Mouse (Mus musculus): ENCODE measurements around the gene Sf3b1. TPM values are rescaled to one million over a fixed set of nuclear protein-coding genes. Genes with fewer than 3 reads are reported as not detected.

Gene Sf3b1
- polyA plus RNA-seq, 1 experiment from 2014 or later = 234 TPM

- no peak overlapping the region for H3K9ac ChIP-seq (ENCODE audit: low read depth, low read length)
- H3K36me3 ChIP-seq (ENCODE audit: control insufficient read depth, insufficient read depth, low read length) = no peaks in the 10 kb centered on the region
- H3K4me1 ChIP-seq (ENCODE audit: control insufficient read depth, insufficient read depth, low read length) = no peaks in the 10 kb centered on the region
- H3K4me2 ChIP-seq = no peak overlapping the region
- no peak overlapping the region for H3K4me3 ChIP-seq (ENCODE audit: low read depth, low read length)
- no peak for ATAC-seq (replicated peaks; ENCODE audit: insufficient number of reproducible peaks, low FRiP score, low TSS enrichment)
- 82% methylated on average over 4 of the region's 4 CpGs for WGBS (ENCODE audit: insufficient replicate concordance)
- H3K27me3 ChIP-seq (ENCODE audit: control insufficient read depth, insufficient read depth, low read length) = no peaks in the 10 kb centered on the region
- H3K27ac ChIP-seq (ENCODE audit: low read depth, low read length) = no peak overlapping the region
- H3K9me3 ChIP-seq (replicated peaks; ENCODE audit: control insufficient read depth, low read length) = peaks cover 6% of the 10 kb centered on the region
Observed at GRCm38 (mm10) chr1:55041691-55042090, 14.4 kb upstream of the Sf3b1 start.

- Histone ChIP-seq H3K9me3 (replicated peaks; ENCODE audit: control insufficient read depth, low read length) (peaks cover 6% of the 10 kb centered on the region), H3K36me3 (ENCODE audit: control insufficient read depth, insufficient read depth, low read length) (no peaks in the 10 kb centered on the region), H3K9ac (ENCODE audit: low read depth, low read length) (no peak overlapping the region), H3K27me3 (ENCODE audit: control insufficient read depth, insufficient read depth, low read length) (no peaks in the 10 kb centered on the region), H3K4me3 (ENCODE audit: low read depth, low read length) (no peak overlapping the region), H3K4me1 (ENCODE audit: control insufficient read depth, insufficient read depth, low read length) (no peaks in the 10 kb centered on the region), H3K27ac (ENCODE audit: low read depth, low read length) (no peak overlapping the region), H3K4me2 (no peak overlapping the region)
- WGBS (ENCODE audit: insufficient replicate concordance) = 83% methylated on average over 1 of the region's 1 CpGs
- no peak for ATAC-seq (replicated peaks; ENCODE audit: insufficient number of reproducible peaks, low FRiP score, low TSS enrichment)
Observed at GRCm38 (mm10) chr1:55039944-55040343, 12.7 kb upstream of the Sf3b1 start.

DNA sequence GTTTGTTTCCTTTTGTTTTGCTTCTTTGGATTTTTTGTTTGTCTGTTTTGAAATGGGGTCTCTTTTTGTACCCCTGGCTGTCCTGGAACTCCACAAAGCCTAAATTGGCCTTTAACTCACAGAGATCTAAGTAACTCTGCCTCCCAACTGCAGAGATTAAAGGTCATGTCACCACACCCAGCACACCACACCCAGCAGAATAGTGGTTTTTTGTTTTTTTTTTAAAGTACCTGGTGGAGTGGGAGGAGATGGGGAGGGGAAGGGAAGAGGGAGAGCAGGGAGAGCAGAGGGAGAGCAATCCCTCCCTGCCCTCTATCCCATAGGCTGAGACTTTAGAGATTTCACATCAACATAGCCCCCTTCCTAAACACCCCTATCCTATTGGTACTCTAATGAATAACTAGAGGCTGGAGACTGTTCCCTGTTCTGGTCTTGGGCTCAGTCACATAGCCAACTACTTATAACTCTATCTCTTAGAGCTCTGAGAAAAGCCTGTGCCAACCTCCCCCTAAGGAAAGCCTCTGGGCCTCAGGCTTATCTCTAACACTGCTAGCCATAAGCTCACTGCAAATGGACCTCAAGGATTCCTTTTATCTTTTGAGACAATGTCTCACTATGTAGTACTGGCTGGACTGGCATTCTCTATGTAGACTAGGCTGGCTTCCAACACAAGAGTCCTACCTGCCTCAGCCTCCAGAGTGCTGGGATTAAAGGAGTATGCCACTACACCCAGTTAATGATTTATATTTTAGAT, 3.9 kb upstream of the Sf3b1 start:
- Histone ChIP-seq H3K36me3 (ENCODE audit: control insufficient read depth, insufficient read depth, low read length) (no peaks in the 10 kb centered on the region; the same call in 1 of the 2 replicates), H3K9ac (ENCODE audit: low read depth, low read length) (no peak overlapping the region), H3K9me3 (replicated peaks; ENCODE audit: control insufficient read depth, low read length) (no peaks in the 10 kb centered on the region), H3K4me2 (no peak overlapping the region), H3K27ac (ENCODE audit: low read depth, low read length) (no peak overlapping the region), H3K27me3 (ENCODE audit: control insufficient read depth, insufficient read depth, low read length) (no peaks in the 10 kb centered on the region), H3K4me3 (ENCODE audit: low read depth, low read length) (no peak overlapping the region), H3K4me1 (ENCODE audit: control insufficient read depth, insufficient read depth, low read length) (0 out of 2 replicates have a peak, but pooled peaks cover 2% of the 10 kb centered on the region)
- ATAC-seq (replicated peaks; ENCODE audit: insufficient number of reproducible peaks, low FRiP score, low TSS enrichment) = no peak

GRCm38 (mm10) chr1:55029446-55029845, 2.2 kb upstream of the Sf3b1 start:
- H3K9ac ChIP-seq (ENCODE audit: low read depth, low read length) = no peak overlapping the region
- 71% methylated on average over 4 of the region's 4 CpGs for WGBS (ENCODE audit: insufficient replicate concordance)
- no peak overlapping the region for H3K4me3 ChIP-seq (ENCODE audit: low read depth, low read length)
- H3K27ac ChIP-seq (ENCODE audit: low read depth, low read length) = no peak overlapping the region
- H3K4me2 ChIP-seq = peak overlapping the region; percentile 30
- H3K36me3 ChIP-seq (ENCODE audit: control insufficient read depth, insufficient read depth, low read length) = no peaks in the 10 kb centered on the region; the same call in 1 of the 2 replicates
- H3K27me3 ChIP-seq (ENCODE audit: control insufficient read depth, insufficient read depth, low read length) = no peaks in the 10 kb centered on the region
- no peaks in the 10 kb centered on the region for H3K9me3 ChIP-seq (replicated peaks; ENCODE audit: control insufficient read depth, low read length)
- 0 out of 2 replicates have a peak, but pooled peaks cover 2% of the 10 kb centered on the region for H3K4me1 ChIP-seq (ENCODE audit: control insufficient read depth, insufficient read depth, low read length)
- ATAC-seq (replicated peaks; ENCODE audit: insufficient number of reproducible peaks, low FRiP score, low TSS enrichment) = no peak

- peak overlapping the region; percentile 11; the same call in 1 of the 2 replicates for H3K4me3 ChIP-seq (ENCODE audit: low read depth, low read length)
- no peaks in the 10 kb centered on the region for H3K27me3 ChIP-seq (ENCODE audit: control insufficient read depth, insufficient read depth, low read length)
- H3K4me2 ChIP-seq = peak overlapping the region; percentile 30
- H3K9ac ChIP-seq (ENCODE audit: low read depth, low read length) = peak overlapping the region; percentile 57; the same call in 1 of the 2 replicates
- H3K9me3 ChIP-seq (replicated peaks; ENCODE audit: control insufficient read depth, low read length) = no peaks in the 10 kb centered on the region
- H3K27ac ChIP-seq (ENCODE audit: low read depth, low read length) = no peak overlapping the region
- H3K36me3 ChIP-seq (ENCODE audit: control insufficient read depth, insufficient read depth, low read length) = no peaks in the 10 kb centered on the region
- WGBS (ENCODE audit: insufficient replicate concordance) = 65% methylated on average over 11 of the region's 11 CpGs
- 0 out of 2 replicates have a peak, but pooled peaks cover 2% of the 10 kb centered on the region for H3K4me1 ChIP-seq (ENCODE audit: control insufficient read depth, insufficient read depth, low read length)
- ATAC-seq (replicated peaks; ENCODE audit: insufficient number of reproducible peaks, low FRiP score, low TSS enrichment) = no peak
Observed at GRCm38 (mm10) chr1:55028512-55029249, 1.4 kb upstream of the Sf3b1 start.

GRCm38 (mm10) chr1:55027966-55028365, 685 bp upstream of the Sf3b1 start:
- no peaks in the 10 kb centered on the region for H3K36me3 ChIP-seq (ENCODE audit: control insufficient read depth, insufficient read depth, low read length)
- ATAC-seq (replicated peaks; ENCODE audit: insufficient number of reproducible peaks, low FRiP score, low TSS enrichment) = no peak
- H3K4me1 ChIP-seq (ENCODE audit: control insufficient read depth, insufficient read depth, low read length) = 0 out of 2 replicates have a peak, but pooled peaks cover 2% of the 10 kb centered on the region
- WGBS (ENCODE audit: insufficient replicate concordance) = 82% methylated on average over 1 of the region's 1 CpGs
- H3K9ac ChIP-seq (ENCODE audit: low read depth, low read length) = peak overlapping the region; percentile 100; the same call in 1 of the 2 replicates
- H3K4me3 ChIP-seq (ENCODE audit: low read depth, low read length) = peak overlapping the region; percentile 90
- no peaks in the 10 kb centered on the region for H3K9me3 ChIP-seq (replicated peaks; ENCODE audit: control insufficient read depth, low read length)
- H3K4me2 ChIP-seq = peak overlapping the region; percentile 64
- no peaks in the 10 kb centered on the region for H3K27me3 ChIP-seq (ENCODE audit: control insufficient read depth, insufficient read depth, low read length)
- H3K27ac ChIP-seq (ENCODE audit: low read depth, low read length) = peak overlapping the region; percentile 95; the same call in 1 of the 2 replicates

GRCm38 (mm10) chr1:55026444-55027252, 633 bp downstream of the Sf3b1 start:
- Histone ChIP-seq H3K27ac (ENCODE audit: low read depth, low read length) (peak overlapping the region; percentile 95), H3K27me3 (ENCODE audit: control insufficient read depth, insufficient read depth, low read length) (no peaks in the 10 kb centered on the region), H3K9me3 (replicated peaks; ENCODE audit: control insufficient read depth, low read length) (no peaks in the 10 kb centered on the region), H3K4me2 (peak overlapping the region; percentile 77), H3K36me3 (ENCODE audit: control insufficient read depth, insufficient read depth, low read length) (no peaks in the 10 kb centered on the region), H3K4me1 (ENCODE audit: control insufficient read depth, insufficient read depth, low read length) (0 out of 2 replicates have a peak, but pooled peaks cover 2% of the 10 kb centered on the region), H3K4me3 (ENCODE audit: low read depth, low read length) (peak overlapping the region; percentile 90), H3K9ac (ENCODE audit: low read depth, low read length) (peak overlapping the region; percentile 100)
- under 1% methylated on average over 55 of the region's 55 CpGs for WGBS (ENCODE audit: insufficient replicate concordance)
- ATAC-seq (replicated peaks; ENCODE audit: insufficient number of reproducible peaks, low FRiP score, low TSS enrichment) = peak; percentile 58

All from heart, embryonic 11.5 days (tissue).